Mouse (Mus musculus) thymus, postnatal 14 days (tissue): ENCODE results near the gene Fam186b.

Experiments used
- DNase-seq: peaks from one replicate; pipeline ENCODE4 v3.0.0; 2021

Gene Fam186b

DNA sequence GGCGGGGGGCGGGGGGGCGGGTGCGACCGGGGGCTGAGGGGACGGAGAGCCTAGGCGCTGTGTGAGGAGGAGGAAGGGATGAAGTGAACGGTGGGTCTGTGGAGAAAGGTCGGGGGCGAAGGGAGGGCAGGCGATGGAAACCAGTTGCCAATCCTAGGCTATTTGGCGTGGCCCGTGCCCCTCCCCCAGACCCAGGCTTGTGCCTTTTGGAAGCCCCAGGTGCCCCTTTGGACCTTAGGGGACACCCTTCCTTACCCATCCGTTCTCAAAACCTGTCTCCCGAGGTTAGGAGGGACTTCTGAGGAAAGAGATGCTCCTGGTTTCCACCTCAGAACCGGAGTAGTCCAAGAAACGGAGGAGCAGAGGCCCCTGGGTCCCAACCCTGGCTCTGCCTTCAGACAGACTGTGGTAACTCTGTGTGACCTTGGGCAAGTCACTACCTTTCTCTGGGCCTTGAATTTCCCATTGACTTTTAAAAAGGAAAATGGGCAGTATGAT, at the start of gene Fam186b:
Fam186b (minus strand) TSS at position 405 of the 498 bp plus-strand sequence.
- peak; percentile 51 for DNase-seq

DNA sequence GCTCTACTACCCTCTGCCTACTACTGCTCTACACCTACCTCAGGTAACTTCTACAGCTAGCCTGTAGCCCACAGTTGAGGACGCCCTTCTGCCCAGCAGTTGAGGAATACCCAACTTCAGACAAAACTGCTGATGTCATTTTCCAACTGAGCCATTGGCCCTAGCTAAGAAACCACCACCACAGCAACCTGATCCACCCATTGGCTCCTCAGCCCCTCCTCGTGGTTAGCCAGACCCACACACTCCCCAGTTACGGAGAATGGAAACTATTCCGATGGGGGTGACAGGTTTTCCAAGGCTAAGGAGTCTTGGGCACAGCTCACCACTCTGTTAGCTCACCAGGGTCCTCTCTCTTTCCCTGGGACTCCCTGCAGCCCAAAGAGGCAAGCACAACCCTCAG, 49.3 kb upstream of the Fam186b start:
- no peak for DNase-seq

DNA sequence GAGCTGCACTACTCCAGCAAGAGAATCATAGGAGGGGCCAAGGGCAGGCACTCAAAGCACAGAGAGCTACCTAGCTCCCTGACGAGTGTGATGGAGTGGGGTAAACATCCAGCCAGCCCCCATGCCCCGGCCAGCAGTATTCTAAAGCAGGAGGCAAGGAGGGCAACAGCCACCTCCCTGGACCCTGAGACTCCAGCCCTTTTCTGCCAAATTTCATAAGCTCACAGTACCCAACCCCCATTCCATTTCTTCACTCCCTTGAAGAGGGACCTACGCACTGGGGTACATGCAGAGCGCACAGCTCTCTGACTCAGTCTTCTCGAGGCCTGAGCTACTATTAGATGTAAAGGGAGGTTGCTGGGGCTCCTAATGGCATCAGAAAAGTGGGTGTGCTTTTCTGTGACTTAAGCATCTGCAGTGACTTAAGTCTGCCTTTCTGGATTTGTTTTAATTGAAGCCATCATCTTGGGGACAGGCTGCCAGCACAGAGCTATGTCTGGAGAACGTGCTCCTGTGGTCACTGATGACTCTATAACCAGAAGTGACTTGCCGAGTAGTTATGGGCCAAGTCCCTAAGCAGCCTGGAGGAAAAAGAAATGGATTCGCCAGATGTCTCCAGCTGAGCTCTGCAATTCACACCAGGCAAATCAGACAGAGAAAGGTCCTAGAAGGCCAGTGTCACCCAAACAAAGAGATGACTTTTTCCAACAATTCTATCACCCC, 48.6 kb upstream of the Fam186b start:
- DNase-seq: no peak

DNA sequence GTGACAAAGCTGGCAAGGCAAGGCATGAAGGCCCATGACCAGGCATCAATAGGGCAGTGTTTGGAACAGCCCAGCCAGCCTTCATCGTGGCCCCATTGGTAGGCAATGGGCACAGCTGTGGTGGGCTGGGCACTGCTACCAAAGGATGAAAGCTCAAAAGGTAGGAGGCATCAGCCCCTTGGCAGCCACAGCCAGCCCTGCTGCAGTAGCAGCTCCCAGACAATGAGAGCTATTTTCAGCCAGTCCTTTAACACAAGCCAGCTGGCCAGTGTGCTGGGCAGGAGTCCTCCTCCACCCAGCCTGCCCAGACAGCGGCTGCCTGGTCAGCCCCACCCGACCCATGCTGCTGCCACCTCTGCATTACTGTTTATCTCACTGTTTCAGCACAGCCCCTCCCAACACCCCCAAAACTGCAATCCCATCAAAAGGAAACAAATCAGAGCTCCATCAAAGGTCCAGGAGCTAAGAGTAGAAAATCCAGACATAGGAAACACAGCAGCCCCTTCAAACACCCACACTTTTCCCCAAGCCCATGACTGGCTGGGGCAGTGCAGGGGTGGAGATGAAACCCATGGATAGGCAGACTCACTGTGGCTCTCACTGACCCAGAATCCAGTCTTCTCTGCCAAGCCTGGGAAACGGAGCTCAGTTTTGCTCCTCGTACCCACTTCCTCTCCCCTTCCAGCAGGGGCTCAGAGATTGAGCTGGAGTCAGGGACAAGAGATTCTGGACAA, 47.9 kb upstream of the Fam186b start:
- no peak for DNase-seq

DNA sequence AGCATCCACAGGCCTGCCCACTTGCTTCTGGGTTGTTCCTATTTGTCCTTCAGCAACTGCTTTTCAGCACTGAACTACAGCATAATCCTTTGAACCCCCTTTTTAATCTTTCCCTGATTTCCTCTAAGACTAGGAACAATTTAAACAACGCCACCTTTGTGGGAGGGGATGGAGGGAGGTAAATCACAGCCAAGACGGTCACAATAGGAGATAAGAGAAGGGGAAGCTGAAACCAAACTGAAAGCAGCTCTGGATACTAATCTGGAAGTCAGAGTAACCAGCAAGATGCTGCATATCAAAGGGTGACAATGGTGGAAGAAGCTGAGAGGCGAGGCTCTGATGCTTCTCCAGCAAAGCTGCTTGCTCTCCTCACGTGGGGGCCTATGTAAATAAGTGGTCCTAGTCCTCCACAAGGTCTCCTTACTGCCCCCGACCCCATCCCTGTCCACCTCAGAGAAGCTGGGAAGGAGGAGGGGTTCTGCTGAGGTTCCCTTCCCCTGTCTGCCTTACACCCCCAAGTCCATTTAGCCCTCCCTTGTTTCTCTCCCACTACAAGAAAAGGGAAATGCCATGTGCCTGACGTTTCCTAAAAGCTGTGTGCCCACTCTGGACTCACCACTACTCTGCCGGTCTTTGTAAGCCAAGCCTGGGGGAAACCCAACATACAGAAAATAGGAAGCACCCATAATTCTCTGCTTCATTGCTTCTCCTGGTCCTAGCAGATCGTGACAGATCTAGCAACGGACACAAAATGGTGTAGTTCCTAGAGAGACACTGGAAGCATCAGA, 46.7 kb upstream of the Fam186b start:
- no peak for DNase-seq

DNA sequence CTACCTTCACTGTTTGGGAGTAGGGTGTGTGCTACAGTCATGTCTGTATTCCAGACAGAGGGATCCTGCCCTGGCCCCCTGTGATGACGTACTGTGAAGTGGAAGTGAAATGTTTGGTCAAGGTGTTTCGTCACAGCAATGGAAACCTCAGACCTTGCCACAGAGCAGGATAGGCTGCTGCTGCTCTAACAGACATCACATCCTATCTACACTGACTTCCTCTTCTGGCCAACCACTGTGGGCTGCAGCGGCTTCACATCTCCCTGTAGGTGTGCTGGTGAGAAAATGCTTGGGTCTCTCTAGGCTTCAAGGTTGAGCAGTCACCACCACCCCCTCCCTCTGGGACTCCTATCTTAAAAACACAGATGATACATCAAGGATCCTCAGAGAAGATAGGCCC, 45.4 kb upstream of the Fam186b start:
- DNase-seq: peak; percentile 77

DNA sequence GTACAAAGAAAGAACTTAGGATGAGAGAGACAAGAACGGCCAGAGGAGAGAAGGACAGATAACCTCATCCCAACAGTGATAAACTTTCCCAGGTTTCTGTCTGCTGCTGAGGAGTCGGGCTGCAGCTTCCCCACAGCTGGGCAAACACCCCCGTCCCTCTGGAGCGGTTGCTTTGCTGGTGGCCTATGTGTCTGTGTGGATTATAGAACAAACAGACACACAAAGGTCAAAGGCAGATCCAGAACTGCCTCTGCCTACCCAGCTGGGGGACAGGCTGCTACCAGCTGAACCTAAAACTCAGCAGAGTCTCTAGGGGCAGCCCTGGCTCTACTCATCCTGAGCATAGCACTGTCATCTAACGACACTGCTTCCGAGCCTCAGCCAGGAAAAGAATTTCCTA, 44.0 kb upstream of the Fam186b start:
- no peak for DNase-seq

DNA sequence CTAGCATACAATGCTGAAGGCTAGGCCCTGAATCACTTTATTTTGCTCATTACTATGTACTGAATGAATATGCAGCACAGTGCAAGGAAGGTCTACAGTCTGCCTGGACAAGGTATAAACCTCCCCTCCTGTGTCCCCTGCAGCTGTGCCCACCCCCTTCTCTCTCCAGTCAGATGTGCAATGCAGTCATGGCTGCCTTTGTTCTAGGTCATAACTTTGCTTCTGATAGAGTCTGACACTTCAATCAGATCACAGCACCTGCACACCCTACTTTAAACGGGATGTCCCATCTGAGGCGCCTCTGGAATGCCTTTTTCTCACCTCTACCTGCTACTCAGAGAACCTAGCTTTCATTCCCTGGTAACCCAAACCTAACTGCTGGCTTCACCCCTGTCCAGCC, 43.2 kb upstream of the Fam186b start:
- DNase-seq: peak; percentile 66

DNA sequence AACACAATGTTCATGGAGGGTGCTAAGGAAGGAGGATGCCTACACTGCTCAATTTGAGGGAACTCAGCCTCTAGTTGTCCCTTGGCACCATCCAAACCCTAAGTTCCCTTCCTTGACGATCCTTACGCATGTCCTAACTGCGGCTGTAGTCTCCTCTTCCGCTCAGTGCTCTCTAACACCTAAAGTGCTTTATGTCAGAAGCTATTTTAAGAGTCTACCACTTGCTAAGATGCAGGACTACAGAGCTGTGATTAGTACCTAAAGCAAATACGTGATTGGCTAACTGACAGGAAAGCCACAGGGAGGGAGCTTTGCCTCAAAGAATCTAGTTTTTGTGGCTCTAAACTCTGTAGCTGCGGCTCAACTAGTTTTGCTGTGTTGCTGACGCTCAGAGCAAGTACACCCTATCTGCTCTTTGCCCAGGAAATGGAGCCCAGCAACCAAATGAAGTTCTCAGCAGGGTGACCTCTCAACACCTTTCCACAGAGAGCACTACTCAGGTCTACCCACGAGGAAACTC, 40.2 kb upstream of the Fam186b start:
- DNase-seq: peak; percentile 35

DNA sequence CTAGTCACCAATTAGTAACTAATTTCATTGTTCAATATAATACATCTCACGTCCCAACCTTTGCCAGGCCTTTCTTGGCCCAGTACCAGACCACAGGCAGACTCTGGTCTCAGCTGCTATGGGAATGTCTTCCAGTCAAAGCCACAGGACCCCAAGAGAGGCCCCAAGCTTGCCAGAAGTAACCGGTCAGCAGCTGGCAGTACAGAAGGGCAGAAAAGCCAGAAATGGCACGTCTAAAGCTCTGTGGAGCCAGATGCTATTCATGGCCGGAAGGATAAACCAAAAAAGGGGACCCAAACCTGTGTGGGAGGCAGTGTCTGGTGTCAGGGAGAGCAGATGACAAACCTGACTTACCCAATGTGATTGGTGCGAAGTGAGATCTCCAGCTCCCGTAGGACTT, 38.8 kb upstream of the Fam186b start:
- no peak for DNase-seq

DNA sequence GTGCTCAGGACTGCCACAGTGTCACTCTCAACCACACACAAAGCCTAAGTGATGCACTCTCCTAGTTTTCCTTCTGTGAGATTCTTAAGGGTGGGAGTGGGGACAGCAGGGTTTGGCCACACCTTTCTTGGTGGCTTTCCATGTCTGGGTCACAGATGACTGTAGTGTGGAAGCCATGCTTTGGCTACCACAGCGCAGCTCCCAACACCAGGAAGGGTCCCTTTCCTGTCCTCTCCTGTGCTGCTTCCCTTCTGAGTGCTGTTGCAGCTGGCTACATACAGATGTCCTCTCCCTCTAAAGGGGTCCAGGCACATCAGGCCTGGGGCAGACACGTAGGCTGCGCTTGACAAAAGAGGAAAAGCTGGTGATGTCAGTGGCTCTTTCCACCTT, 38.0 kb upstream of the Fam186b start:
- no peak for DNase-seq

DNA sequence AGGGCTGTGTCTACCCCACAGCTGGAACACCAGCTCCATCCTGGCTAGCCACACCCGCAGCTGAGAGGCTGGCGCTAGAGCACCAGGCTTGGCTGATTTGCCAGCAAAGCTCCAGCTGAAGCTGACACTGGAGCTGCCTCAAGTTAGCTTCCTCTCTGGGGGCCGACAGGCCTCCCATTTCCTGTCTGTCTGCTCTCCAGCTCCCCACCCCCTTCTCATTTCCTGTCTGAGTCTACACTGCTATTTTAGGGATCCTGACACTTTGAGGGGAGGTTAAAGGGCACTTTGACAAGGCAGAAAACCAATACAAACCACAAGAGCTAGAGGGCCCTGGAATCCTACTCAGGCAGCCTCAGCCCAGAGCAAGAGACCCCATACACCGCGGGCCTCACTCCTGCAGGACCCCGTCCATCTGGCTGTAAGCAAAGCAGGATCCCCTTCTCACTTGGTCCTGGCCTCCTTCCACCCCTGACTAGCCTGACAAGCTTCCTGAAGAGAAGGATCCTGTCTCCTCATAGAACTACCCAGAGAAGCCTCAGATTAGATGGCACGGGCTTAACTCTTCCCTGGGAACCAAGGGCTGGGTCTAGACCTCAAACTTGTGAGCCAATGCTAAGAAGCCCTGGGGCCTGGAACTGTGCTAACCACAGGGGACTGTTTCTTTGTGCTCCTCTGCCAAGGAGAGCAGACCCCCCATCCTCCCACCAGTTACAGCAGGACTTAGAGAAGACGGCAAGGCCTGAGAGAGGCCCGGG, 37.4 kb upstream of the Fam186b start:
- DNase-seq: peak; percentile 89

DNA sequence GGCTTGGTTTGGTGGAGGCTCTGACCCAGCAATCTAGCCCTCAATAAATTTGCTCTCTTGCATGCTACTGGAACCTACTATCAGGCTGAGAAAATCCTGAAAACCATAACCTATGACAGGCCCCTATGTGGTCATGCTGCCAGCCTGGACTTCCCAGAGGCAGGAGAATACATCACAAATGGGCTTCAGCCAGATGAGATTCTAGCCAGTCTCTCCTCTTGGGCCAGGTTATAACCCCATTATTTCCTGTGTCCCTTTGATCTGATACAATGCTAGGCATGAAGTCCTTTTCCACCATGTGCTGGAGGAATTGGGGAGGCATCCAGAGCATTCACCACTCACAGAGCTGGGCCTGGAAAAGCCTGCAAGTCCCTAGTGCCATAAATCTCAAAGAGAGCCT, 36.4 kb upstream of the Fam186b start:
- no peak for DNase-seq

DNA sequence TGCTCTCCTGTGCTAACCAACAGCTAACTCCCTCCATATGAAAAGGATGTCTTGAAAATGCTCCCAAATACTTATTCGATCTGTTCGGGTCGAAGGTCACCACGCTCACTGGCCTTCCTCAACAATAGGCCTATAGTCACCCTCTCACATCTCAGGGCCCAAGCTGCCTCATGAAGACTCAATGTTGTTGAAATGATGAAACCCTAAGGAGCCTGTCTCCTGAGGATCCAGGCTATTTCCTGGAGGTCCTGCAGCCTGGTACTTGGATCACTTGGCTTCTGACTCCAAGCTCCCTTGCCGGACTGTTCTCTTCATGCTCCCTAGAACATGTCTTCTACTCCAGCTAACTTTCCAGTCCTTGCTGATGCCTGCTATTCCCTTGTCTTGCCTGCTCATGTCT, 35.7 kb upstream of the Fam186b start:
- DNase-seq: no peak

DNA sequence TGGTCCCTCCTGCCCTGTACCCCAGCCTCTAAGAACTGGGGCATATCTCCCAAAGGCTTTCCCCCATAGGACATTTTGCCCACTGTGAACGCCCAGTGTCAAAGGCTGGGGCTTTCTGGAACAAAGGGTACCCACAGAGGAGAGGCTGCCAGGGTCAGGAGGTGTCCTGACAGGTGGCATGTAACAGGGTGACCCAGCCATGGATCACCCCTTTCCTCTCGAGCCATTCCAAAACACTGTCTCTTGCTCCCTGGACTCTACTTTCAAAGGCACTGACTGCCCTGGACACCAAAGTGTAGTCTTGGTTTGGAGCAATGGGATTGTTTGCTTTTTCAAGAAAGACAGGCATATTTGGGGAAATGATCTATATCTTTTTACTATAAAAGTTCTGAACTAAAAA, 34.6 kb upstream of the Fam186b start:
- DNase-seq: no peak

DNA sequence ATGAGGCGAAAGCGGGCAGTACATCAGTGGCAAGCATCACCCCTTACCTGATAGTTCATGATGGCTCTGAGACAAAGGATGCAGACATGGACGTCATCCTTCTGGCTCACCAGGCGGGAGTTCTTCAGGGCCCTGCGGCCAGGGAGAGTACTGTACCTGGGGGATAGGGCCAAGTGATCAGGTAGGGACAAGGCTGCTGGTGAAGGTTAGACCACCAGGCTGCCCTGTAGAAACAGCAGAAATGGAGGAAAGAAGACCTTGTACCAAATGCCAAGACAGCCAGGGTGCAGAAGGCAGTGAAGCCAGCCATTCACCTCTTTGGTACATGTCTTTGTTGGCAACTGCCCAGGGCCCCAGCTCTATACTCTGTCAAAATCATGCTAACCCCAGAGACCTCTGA, 32.3 kb upstream of the Fam186b start:
- DNase-seq: no peak

DNA sequence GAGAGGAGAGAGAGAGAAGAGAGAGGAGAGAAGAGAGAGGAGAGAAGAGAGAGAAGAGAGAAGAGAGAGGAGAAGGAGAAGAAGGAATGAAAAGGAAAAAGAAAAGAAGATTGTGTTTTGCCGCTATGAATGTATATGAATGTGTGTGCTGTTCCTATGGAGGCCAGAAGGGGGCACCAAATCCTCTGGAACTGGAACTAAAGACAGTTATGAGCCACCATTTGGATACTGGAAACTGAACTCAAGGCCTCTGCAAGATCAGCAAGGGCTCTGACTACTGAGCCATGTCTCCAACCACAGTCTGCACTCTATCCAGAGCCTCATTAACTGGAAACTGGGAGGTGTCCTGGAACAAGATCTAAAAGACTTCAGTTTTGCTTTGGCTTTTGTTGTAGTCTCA, 31.3 kb upstream of the Fam186b start:
- DNase-seq: peak; percentile 76

DNA sequence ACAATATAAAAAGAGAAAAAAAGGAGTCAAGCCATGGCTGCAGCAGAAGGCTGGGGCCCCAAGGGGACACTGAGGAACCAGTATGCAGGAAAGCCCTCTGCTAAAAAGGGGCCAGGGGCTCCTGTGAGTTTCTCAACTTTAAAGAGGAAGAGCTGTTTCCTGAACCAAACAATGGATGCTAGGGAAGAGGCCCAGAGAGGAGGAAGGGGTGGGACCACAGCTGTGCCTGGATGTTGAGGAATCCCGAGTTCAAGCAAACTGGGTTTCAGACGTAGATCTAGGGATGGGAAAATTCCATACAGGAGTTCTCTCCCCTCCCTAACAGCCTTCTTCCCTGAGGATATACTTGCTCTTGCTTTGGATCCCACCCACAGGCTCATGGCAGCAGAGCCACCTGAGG, 30.7 kb upstream of the Fam186b start:
- no peak for DNase-seq

DNA sequence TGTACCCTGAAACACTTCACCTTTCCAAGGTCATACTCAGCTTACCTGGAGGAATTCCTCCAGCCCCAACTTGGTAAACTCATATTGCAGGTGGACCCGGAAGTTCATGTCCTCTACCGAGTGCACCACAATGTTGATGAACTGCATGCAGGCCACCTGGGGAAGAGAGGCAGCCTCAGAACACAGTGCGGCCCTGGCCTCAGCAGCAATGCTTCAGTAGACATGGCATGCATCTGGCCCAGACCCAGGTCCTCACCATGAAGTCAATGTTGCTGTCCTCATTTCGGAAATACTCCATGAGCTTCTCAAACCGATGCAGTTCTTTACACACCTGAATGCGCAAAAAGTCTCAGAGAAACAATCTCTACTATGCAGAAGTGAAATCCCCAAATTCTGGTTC, 29.9 kb upstream of the Fam186b start:
- no peak for DNase-seq

DNA sequence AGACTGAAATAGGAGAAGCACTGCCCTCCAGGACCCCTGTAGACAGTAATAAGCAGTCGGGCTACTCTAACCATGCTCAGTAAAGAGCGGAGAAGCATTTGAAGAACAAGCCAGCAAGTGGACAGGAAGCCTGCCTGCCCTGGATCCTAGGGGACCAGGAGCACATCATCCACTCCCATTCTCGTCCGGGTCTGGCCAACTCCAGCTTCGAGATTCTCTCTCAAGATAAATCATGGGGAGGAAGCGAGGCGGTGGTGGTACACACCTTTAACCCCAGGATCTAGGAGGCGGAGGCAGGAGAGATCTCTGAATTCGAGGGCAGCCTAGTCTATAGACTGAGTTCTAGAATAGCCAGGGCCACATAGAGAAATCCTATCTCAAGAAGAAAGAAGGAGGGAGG, 28.5 kb upstream of the Fam186b start:
- DNase-seq: no peak

DNA sequence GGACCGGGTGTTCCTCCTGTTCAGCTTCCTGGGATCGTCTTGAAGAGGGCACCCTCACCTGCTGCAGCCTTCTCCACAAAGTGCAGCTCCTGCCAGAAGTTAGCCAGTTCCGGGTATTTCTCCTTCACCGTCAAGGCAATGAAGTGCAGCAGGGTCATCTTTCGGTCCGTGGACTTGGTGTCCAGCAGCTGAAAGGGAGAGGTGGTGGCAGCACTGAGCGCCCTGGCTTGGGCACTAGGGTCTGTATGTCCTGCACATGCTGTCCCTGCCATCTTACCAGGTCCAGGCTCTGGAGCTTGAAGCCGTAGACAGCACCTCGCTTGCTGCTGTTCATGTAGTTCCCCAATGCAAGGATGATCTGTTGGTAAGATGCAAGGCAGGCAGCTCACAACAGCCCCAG, 25.3 kb upstream of the Fam186b start:
- no peak for DNase-seq

DNA sequence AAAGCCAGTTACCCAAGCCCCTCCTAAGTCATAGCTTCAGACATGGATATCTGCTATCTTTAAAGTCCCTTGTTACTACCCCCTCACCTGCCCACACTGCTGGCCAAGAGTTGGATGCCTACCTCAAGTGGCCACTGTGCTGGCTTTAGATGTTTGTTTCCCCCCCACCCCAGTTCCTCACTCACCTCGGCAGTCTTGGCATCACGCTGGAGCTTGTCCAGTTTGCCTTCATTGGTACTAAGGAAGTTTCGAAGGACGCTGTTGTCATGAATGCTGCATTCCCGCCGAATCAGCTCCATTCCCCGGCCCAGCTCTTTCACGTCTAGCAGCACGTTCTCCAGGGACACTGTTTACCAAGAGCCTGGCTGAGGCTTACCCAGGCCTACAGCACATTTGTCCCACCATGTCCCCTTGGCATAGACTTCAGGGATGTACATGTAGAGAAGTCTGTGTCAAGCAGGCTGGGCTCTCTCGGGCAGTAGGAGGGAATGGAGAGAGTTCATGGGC, 24.5 kb upstream of the Fam186b start:
- no peak for DNase-seq
